Mouse (Mus musculus): ENCODE results near the gene Dgcr6.

- no peak for TF ChIP-seq POLR2A (IDR thresholded peaks at IDR 0.05; ENCODE audit: low read depth, low read length)
- peak; percentile 39 for TF ChIP-seq CTCF (conservative IDR thresholded peaks at IDR 0.05; ENCODE audit: insufficient read depth, insufficient read length, low read depth, low read length)
Observed at GRCm38 (mm10) chr16:18047660-18048059, 5.0 kb upstream of the Dgcr6 start.
